Mouse (Mus musculus): ENCODE measurements around the gene Trim7. TPM values are rescaled to one million over a fixed set of nuclear protein-coding genes. Genes with fewer than 3 reads are reported as not detected.
"Not testable (repeated sequence)": the region's sequence is repeated elsewhere in the genome, so short reads cannot be mapped to it uniquely, and the experiment has no call there.

The Trim7 gene
- polyA plus RNA-seq, 1 experiment from 2014 or later: 1.7 TPM

- not testable (repeated sequence) for H3K36me3 ChIP-seq (ENCODE audit: control insufficient read depth, insufficient read depth, low read length); H3K4me3 ChIP-seq (replicated peaks; ENCODE audit: low read length); H3K9ac ChIP-seq (ENCODE audit: low read length); H3K9me3 ChIP-seq (replicated peaks; ENCODE audit: control insufficient read depth, low read length); H3K27me3 ChIP-seq (ENCODE audit: control insufficient read depth, insufficient read depth, low read length); H3K27ac ChIP-seq (ENCODE audit: low read length); H3K4me2 ChIP-seq (ENCODE audit: low read depth, low read length); ATAC-seq (ENCODE audit: insufficient read depth, low FRiP score)
- H3K4me1 ChIP-seq (ENCODE audit: control insufficient read depth, insufficient read depth, low read length): peaks cover 12% of the 10 kb centered on the region; the same call in 1 of the 2 replicates
- WGBS: 79% methylated on average over 1 of the region's 1 CpGs
Observed at GRCm38 (mm10) chr11:48875343-48875837, 49.5 kb downstream of the Trim7 start.

DNA sequence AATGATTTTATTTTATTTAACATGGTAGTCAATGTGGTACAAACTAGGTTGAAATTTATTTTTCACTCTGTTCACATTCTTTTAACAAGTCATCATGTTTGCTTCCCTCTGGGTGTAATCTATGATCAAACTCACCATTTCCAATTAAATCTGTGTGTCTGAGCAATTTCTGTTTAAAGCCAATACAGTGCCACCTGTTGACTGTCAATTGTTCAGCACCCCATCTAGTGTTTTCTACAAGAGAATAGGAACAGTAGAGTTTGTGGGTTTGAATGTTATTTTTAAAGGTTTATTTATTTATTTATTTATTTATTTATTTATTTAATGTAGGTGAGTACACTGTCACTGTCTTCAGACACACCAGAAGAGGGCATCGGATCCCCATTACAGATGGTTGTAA is 50.7 kb downstream of the Trim7 start:
- WGBS: 100% methylated on average over 1 of the region's 1 CpGs
- no peak overlapping the region for H3K4me3 ChIP-seq (replicated peaks; ENCODE audit: low read length)
- H3K27me3 ChIP-seq (ENCODE audit: control insufficient read depth, insufficient read depth, low read length): no peaks in the 10 kb centered on the region
- ATAC-seq (ENCODE audit: insufficient read depth, low FRiP score): no peak
- no peak overlapping the region for H3K27ac ChIP-seq (ENCODE audit: low read length)
- H3K4me1 ChIP-seq (ENCODE audit: control insufficient read depth, insufficient read depth, low read length): 0 out of 2 replicates have a peak, but pooled peaks cover 9% of the 10 kb centered on the region
- no peaks in the 10 kb centered on the region for H3K36me3 ChIP-seq (ENCODE audit: control insufficient read depth, insufficient read depth, low read length)
- H3K4me2 ChIP-seq (ENCODE audit: low read depth, low read length): no peak overlapping the region
- no peaks in the 10 kb centered on the region for H3K9me3 ChIP-seq (replicated peaks; ENCODE audit: control insufficient read depth, low read length)
- H3K9ac ChIP-seq (ENCODE audit: low read length): no peak overlapping the region

DNA sequence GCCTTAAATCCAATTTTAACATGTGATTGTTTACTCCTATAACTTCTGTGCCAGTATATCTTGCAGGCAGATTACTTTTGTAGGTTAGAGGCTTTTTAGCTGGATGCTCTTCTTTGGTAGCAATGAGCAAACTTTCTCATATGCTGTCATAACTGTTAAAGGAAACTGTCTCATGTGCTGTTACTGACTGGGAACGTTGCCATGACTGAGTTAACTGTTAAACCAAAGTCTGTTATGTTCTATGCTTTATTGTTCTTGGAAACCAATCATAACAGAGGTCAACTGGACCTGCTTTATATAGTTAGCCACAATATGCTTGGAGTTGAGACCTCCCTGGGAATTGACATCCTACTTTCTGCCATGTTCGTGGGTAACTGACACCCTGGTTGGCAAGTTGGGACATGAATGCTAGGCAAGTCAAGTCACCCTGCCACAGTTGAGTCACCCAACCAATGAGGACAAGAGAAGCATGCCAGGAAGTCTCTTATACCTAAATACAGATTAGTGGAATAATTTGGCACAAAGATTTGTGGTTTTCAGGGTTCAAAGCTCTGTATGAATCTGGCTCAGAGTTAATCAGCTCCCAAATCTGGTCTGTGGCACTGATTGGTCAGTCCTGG is 73.0 kb downstream of the Trim7 start:
- ATAC-seq (ENCODE audit: insufficient read depth, low FRiP score): no peak
- H3K4me3 ChIP-seq (replicated peaks; ENCODE audit: low read length): no peak overlapping the region
- H3K27ac ChIP-seq (ENCODE audit: low read length): no peak overlapping the region
- H3K9ac ChIP-seq (ENCODE audit: low read length): no peak overlapping the region
- no peak overlapping the region for H3K4me2 ChIP-seq (ENCODE audit: low read depth, low read length)
- no peaks in the 10 kb centered on the region for H3K9me3 ChIP-seq (replicated peaks; ENCODE audit: control insufficient read depth, low read length)
- no peaks in the 10 kb centered on the region for H3K27me3 ChIP-seq (ENCODE audit: control insufficient read depth, insufficient read depth, low read length)
- no peaks in the 10 kb centered on the region for H3K36me3 ChIP-seq (ENCODE audit: control insufficient read depth, insufficient read depth, low read length)
- no peaks in the 10 kb centered on the region for H3K4me1 ChIP-seq (ENCODE audit: control insufficient read depth, insufficient read depth, low read length)
- 66% methylated on average over 2 of the region's 2 CpGs for WGBS

- not testable (repeated sequence) for H3K4me1 ChIP-seq (ENCODE audit: control insufficient read depth, insufficient read depth, low read length); H3K27ac ChIP-seq (ENCODE audit: low read length); H3K4me3 ChIP-seq (replicated peaks; ENCODE audit: low read length); H3K9me3 ChIP-seq (replicated peaks; ENCODE audit: control insufficient read depth, low read length); H3K27me3 ChIP-seq (ENCODE audit: control insufficient read depth, insufficient read depth, low read length); H3K9ac ChIP-seq (ENCODE audit: low read length); H3K4me2 ChIP-seq (ENCODE audit: low read depth, low read length); H3K36me3 ChIP-seq (ENCODE audit: control insufficient read depth, insufficient read depth, low read length); ATAC-seq (ENCODE audit: insufficient read depth, low FRiP score)
- 73% methylated on average over 6 of the region's 6 CpGs for WGBS
Observed at GRCm38 (mm10) chr11:48900654-48901566, 75.0 kb downstream of the Trim7 start.

DNA sequence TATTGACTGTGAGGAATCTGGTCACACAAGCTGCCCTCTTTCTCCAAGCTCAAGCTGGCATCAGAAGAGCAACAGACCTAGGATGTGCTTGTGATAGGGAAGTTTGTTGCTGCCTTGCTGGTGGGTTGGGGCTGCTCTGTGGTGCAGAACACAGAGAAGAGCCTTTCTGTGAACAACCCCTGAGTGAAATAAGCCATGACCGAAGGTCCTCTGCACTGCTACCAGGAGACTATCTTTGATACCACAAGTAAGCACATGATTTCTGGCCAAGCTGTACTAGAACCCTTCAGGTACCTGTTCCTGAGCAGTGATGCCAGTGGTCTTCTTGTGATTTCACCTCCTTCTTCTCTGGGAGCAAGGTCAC is 75.6 kb downstream of the Trim7 start:
- not testable (repeated sequence) for H3K36me3 ChIP-seq (ENCODE audit: control insufficient read depth, insufficient read depth, low read length); H3K9ac ChIP-seq (ENCODE audit: low read length); H3K4me3 ChIP-seq (replicated peaks; ENCODE audit: low read length); ATAC-seq (ENCODE audit: insufficient read depth, low FRiP score); H3K4me1 ChIP-seq (ENCODE audit: control insufficient read depth, insufficient read depth, low read length); H3K4me2 ChIP-seq (ENCODE audit: low read depth, low read length); H3K9me3 ChIP-seq (replicated peaks; ENCODE audit: control insufficient read depth, low read length); H3K27ac ChIP-seq (ENCODE audit: low read length); H3K27me3 ChIP-seq (ENCODE audit: control insufficient read depth, insufficient read depth, low read length)
- 90% methylated on average over 1 of the region's 1 CpGs for WGBS

Other genes with a start within 250 kb of the Trim7 start
- 634 and 687 TPM in 2 replicates for gene Rack1, start 25.8 kb upstream of the Trim7 start, polyA plus RNA-seq (2015; fragmentation: Nextera tagmentation; extraction: Ambion mirVana)
- gene Trim41, start 8.8 kb upstream of the Trim7 start, polyA plus RNA-seq (2015; fragmentation: Nextera tagmentation; extraction: Ambion mirVana): 4.6 and 5.7 TPM in 2 replicates
- 0.98 and 1.5 TPM in 2 replicates for gene Gm12184, start 515 bp downstream of the Trim7 start, polyA plus RNA-seq (2015; fragmentation: Nextera tagmentation; extraction: Ambion mirVana)
- 13.1 and 13.3 TPM in 2 replicates for gene Irgm1, start 45.5 kb downstream of the Trim7 start, polyA plus RNA-seq (2015; fragmentation: Nextera tagmentation; extraction: Ambion mirVana)
- gene Gm5431, start 76.1 kb downstream of the Trim7 start, polyA plus RNA-seq (2015; fragmentation: Nextera tagmentation; extraction: Ambion mirVana): 0.32 and 0.36 TPM in 2 replicates
- gene Psme2b, start 120.0 kb downstream of the Trim7 start, polyA plus RNA-seq (2015; fragmentation: Nextera tagmentation; extraction: Ambion mirVana): 3.2 and 10.3 TPM in 2 replicates
- gene Olfr56, start 152.7 kb downstream of the Trim7 start, polyA plus RNA-seq (2015; fragmentation: Nextera tagmentation; extraction: Ambion mirVana): not detected in 2 replicates
- 1.1 and 1.4 TPM in 2 replicates for gene 9930111J21Rik1, start 153.3 kb downstream of the Trim7 start, polyA plus RNA-seq (2015; fragmentation: Nextera tagmentation; extraction: Ambion mirVana)
- not detected in 2 replicates for gene Gm12185, start 166.1 kb downstream of the Trim7 start, polyA plus RNA-seq (2015; fragmentation: Nextera tagmentation; extraction: Ambion mirVana)
- 2.3 TPM in 2 replicates for gene Tgtp1, start 168.0 kb downstream of the Trim7 start, polyA plus RNA-seq (2015; fragmentation: Nextera tagmentation; extraction: Ambion mirVana)
- 1.1 and 1.3 TPM in 2 replicates for gene 9930111J21Rik2, start 225.1 kb downstream of the Trim7 start, polyA plus RNA-seq (2015; fragmentation: Nextera tagmentation; extraction: Ambion mirVana)
- 0.41 TPM in 1 of 2 replicates, not detected in the other for gene Tgtp2, start 238.1 kb downstream of the Trim7 start, polyA plus RNA-seq (2015; fragmentation: Nextera tagmentation; extraction: Ambion mirVana)

All from stomach, embryonic 16.5 days (tissue).